Mouse (Mus musculus): Measurements from ENCODE around the gene 1700001L19Rik. TPM values are rescaled to one million over a fixed set of nuclear protein-coding genes. Genes with fewer than 3 reads are reported as not detected.

The 1700001L19Rik gene
- total and polyA plus RNA-seq, 3 experiments, result not detected

GRCm38 (mm10) chr13:68569589-68570336, 27.5 kb upstream of the 1700001L19Rik start:
- Histone ChIP-seq H3K27ac (ENCODE audit: insufficient read depth, low read depth) (no peak overlapping the region), H3K9ac (ENCODE audit: insufficient read depth, low read depth) (no peak overlapping the region), H3K36me3 (replicated peaks in 1 of 2; ENCODE audit: control insufficient read depth in 1 of 2, insufficient read depth in 1 of 2, low read length in 1 of 2) (peaks cover 66 to 94% of the 10 kb centered on the region in 2 experiments), H3K4me2 (ENCODE audit: insufficient read depth, low read depth, poor library complexity, severe bottlenecking) (no peak overlapping the region), H3K9me3 (replicated peaks; ENCODE audit: low read length) (no peaks in the 10 kb centered on the region), H3K4me1 (ENCODE audit: control insufficient read depth in 1 of 2, insufficient read depth in 2 of 2) (no peaks in the 10 kb centered on the region), H3K79me2 (replicated peaks; ENCODE audit: control insufficient read depth, extremely low read depth, insufficient read depth, poor library complexity, severe bottlenecking) (no peaks in the 10 kb centered on the region), H3K27me3 (replicated peaks) (no peaks in the 10 kb centered on the region), H3K4me3 (replicated peaks in 1 of 3; ENCODE audit: low read depth in 2 of 3, low read length in 2 of 3, poor library complexity in 1 of 3) (no peak overlapping the region)
- dilution Hi-C loops (cut with MboI; ENCODE audit: extremely low pct_ligation_motif_present, extremely low pct_unique_long_range_greater_than_20kb, low sequenced_read_pairs), result no loop called here
- TF ChIP-seq ELF1 (IDR thresholded peaks at IDR 0.05; ENCODE audit: low read depth, low read length) (0 out of 2 replicates have a peak, but pooled peaks have one; percentile 10), RAD21 (IDR thresholded peaks at IDR 0.05; ENCODE audit: low read depth, low read length) (peak; percentile 47), E2F4 (IDR thresholded peaks at IDR 0.05; ENCODE audit: insufficient replicate concordance, low read depth, low read length) (no peak), MAZ (IDR thresholded peaks at IDR 0.05; ENCODE audit: low read depth, low read length) (no peak), IRF4 (IDR thresholded peaks at IDR 0.05; ENCODE audit: low read depth, low read length) (no peak), ZNF384 (IDR thresholded peaks at IDR 0.05; ENCODE audit: low read depth, low read length) (no peak), MXI1 (IDR thresholded peaks at IDR 0.05; ENCODE audit: low read depth, low read length) (no peak), TCF12 (IDR thresholded peaks at IDR 0.05; ENCODE audit: low read depth, low read length) (no peak), CHD2 (IDR thresholded peaks at IDR 0.05; ENCODE audit: low read length) (no peak), BHLHE40 (IDR thresholded peaks at IDR 0.05; ENCODE audit: low read depth, low read length) (no peak), SMC3 (IDR thresholded peaks at IDR 0.05; ENCODE audit: low read depth, low read length) (peak; percentile 22; the same call in 1 of the 2 replicates), SIN3A (IDR thresholded peaks at IDR 0.05; ENCODE audit: low read length) (no peak), POLR2A (IDR thresholded peaks at IDR 0.05; ENCODE audit: low read depth, low read length) (no peak), PAX5 (IDR thresholded peaks at IDR 0.05; ENCODE audit: low read length) (no peak), JUND (conservative IDR thresholded peaks at IDR 0.05; ENCODE audit: low read depth, low read length) (no peak), CTCF (conservative IDR thresholded peaks at IDR 0.05 in 1 of 2, IDR thresholded peaks at IDR 0.05 in 1 of 2; ENCODE audit: low read depth in 2 of 2, low read length in 2 of 2) (peak; percentile 63 to 68)
- in situ Hi-C loops (cut with MboI; ENCODE audit: low pct_ligation_motif_present, low pct_unique_long_range_greater_than_20kb, low sequenced_read_pairs), result no loop called here
- DNase-seq (ENCODE audit: extremely low read depth), result peak; percentile 58

DNA sequence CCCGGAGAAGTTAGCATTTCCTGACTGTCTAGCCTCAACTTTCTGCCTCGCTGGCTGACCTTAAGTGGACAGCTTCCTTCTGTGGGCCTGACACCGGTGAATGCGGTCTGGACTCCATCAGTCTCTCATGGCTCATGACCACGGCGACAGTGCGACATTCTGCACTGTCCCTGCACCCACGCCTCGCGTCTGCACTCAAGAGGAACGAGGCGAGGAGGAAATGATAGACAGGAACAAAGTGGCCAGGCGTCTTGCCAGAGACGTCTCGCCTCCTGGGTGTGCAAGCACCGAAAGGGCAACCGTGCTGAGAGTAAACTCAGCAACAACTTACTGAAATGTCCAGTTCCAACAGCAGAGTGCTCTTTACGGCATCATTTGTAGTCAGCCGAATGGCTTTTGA, 25.0 kb upstream of the 1700001L19Rik start:
- no peak for TF ChIP-seq E2F4 (IDR thresholded peaks at IDR 0.05; ENCODE audit: insufficient replicate concordance, low read depth, low read length)
- no peak for TF ChIP-seq UBTF (IDR thresholded peaks at IDR 0.05; ENCODE audit: low read depth, low read length)
- no peak for TF ChIP-seq ELF1 (IDR thresholded peaks at IDR 0.05; ENCODE audit: low read depth, low read length)
- TF ChIP-seq SMC3 (IDR thresholded peaks at IDR 0.05; ENCODE audit: low read depth, low read length), result no peak
- Histone ChIP-seq H3K79me2 (replicated peaks; ENCODE audit: control insufficient read depth, extremely low read depth, insufficient read depth, poor library complexity, severe bottlenecking) (no peaks in the 10 kb centered on the region), H3K27ac (ENCODE audit: insufficient read depth, low read depth) (no peak overlapping the region), H3K9me3 (replicated peaks; ENCODE audit: low read length) (no peaks in the 10 kb centered on the region), H3K4me2 (ENCODE audit: insufficient read depth, low read depth, poor library complexity, severe bottlenecking) (no peak overlapping the region), H3K4me1 (ENCODE audit: control insufficient read depth in 1 of 2, insufficient read depth in 2 of 2) (no peaks in the 10 kb centered on the region), H3K4me3 (replicated peaks in 1 of 3; ENCODE audit: low read depth in 2 of 3, low read length in 2 of 3, poor library complexity in 1 of 3) (no peak overlapping the region), H3K27me3 (replicated peaks) (no peaks in the 10 kb centered on the region), H3K9ac (ENCODE audit: insufficient read depth, low read depth) (no peak overlapping the region), H3K36me3 (replicated peaks in 1 of 2; ENCODE audit: control insufficient read depth in 1 of 2, insufficient read depth in 1 of 2, low read length in 1 of 2) (peaks cover 65 to 94% of the 10 kb centered on the region in 2 experiments)
- dilution Hi-C loops (cut with MboI; ENCODE audit: extremely low pct_ligation_motif_present, extremely low pct_unique_long_range_greater_than_20kb, low sequenced_read_pairs) (no loop called here), in situ Hi-C loops (cut with MboI; ENCODE audit: low pct_ligation_motif_present, low pct_unique_long_range_greater_than_20kb, low sequenced_read_pairs) (no loop called here)
- DNase-seq (ENCODE audit: extremely low read depth), result no peak

Data from CH12.LX (cell line).